Mouse (Mus musculus) adrenal gland (tissue): ENCODE results near the gene Serpina5.

ENCODE experiments used
- intact Hi-C: fragments of 180-260 bp; cut with DNase I; formaldehyde crosslinking; loops from one replicate; pipeline ENCODE4 v1.15.1; 2025

Gene Serpina5

DNA sequence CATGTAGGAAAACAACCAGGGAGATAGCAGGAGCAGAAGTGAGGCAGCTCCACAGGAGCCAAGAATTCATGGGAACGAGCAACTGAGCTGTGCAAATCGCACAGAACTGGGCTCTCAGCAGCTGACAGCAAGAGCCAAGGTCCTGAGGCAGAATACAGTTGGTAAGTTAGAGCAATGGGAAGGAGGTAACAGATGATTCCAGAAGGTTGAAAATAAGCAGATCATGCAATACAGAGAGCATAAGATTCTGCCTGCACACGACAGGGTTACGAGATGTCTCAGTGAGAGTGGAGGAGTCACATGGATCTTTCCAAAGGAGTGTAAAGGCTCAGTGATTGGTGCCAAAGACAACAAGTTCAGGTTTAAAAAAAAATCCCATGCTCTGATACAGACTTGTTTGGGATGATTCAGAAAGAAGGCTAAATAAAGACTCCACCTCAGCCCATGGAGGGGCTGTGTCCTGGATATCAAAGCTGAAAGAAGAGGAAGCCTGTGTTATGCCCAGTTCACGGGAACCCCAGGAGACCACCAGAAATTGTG lies 24.2 kb downstream of the Serpina5 start:
- intact Hi-C loops = no loop called here

DNA sequence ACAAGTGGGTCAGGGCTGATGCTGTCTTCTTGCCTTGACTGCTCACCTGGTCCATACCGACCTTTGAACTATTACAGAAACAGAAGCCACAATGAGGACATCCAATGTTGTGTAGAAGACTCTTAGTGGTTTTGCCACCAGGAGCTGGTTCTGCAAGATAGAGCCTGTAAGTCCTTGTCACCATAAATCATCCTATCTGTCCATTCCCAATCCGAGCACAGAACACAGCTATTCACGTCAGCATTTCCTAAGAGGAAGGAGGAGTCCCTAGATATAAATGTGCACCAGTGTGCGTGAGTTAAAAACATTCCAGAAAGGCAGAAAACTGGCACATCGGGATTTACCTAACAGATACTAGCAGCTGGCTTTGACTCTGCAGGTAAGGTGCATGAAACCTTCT lies 26.8 kb downstream of the Serpina5 start, which contains the start of gene Serpina3b:
Serpina3b (plus strand) TSS at position 301 of the 400 bp plus-strand sequence.
- intact Hi-C loops = no loop called here

DNA sequence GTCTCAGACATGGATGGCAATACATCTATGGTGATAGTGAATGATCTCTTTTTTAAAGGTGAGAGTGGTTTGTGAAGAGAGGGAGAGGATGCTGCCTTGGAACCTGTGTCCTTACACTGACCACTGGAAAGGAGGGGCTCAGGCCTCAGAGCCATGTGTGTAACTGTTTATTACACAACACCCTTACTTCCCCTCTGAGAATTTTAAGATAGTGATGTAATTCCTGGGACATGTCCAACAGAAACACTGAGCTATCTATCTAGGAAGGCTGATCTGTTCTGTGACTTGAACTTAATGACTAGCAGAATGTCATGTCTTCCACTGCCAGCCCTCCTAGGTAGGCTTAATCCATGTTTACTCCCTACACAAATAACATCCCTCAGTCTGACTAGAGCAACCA lies 30.1 kb downstream of the Serpina5 start:
- intact Hi-C loops = no loop called here

DNA sequence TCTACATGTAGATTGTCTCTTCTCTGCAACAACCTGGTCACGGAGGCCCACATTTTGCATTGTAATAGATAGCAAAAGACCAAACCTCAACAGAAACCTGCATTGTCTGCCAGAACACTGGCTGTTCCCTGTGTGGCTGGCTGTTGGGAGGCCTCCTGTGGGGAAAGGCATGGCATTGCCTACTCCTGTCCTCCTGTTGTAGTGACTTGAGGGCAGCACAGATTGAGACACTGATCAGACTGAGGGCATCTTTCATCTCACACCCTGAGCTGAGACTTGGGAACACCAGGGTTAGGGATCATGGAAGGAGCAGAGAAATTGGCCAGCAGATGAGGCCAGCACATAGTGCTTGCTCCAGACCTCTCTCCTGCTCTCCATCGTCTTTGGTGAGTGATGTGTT lies 37.3 kb downstream of the Serpina5 start:
- intact Hi-C loops = no loop called here

DNA sequence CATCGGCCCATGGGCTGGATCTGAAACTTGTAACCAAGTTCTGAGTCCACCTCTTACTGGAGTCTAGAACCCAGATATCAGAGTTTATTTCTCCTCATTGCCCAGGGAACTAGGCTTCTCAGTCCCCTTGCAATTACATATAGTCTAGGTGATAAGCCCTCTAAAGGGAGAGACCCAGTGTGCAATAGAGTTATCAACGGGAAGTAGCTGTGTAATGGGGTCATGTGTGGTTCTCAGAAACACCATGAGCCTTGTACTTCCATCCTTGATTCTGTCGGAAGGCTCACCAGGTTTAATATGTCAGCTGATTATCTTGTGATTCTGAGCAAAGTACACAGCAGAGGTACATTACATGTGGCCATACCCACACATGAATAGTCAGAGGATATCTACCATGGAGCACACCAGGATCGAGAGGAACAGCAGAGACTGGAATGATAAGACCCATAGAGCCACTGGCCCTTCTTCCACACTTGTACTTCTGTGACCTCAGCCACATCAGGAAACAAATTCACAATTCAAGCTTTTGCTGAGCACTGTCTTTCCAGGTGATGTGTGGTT lies 39.7 kb downstream of the Serpina5 start:
- intact Hi-C loops = no loop called here

DNA sequence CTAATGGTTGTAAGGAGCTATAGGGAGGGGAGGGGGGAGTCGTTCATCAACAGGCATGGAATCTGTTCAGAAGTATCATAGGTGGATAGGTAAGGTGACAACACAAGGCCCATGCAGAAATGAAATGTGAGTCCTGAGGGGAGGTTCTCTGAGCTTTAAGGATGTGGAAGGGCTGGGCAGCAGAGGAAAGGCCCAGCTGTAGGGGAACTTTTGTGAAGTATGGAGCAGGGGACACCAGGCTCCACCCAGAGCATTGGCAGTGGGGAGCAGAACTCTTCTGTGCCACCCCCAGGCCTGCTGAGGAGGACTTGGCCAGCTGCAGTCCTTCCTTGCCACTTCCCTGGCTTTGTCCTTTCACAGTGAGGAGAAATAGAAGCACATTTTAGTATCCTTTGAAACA lies 40.6 kb downstream of the Serpina5 start:
- intact Hi-C loops = no loop called here

DNA sequence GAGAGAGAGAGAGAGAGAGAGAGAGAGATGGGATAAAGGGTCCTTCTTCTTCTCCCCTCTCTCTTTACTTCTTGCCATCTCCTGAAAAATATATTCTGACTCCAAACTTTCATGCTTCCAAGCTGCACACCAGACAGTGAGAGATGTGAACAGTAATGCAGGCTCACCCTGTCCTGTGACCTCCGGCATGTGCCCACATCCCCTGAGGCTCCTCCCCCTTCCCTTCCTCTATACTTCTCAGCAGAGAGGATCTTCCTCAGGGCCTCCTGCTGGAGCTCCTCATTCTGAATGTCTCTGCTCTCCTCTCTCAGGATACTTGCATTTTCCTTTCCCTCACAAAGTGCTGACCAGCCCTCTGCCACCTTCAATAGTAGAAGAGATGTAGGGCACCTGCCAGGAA lies 41.5 kb downstream of the Serpina5 start:
- intact Hi-C loops = no loop called here

DNA sequence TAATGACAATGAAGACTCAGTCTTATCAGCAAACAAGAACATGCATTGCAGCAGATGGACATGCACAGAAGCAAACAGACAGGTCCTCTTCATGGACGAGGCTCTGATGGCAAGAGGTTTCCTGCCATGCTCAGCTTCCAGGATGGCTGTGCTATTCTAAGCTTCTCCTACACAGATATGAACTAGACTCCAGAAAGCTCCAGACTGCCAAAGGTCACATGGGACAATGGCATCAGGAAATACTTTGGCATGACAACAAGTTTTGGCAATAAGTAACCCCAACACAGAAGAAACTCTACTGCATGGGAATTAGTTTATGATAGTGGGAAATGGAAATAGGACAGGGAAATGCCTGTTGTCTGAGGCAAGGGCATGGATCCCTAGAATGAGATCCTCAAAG lies 42.4 kb downstream of the Serpina5 start:
- intact Hi-C loops = no loop called here

DNA sequence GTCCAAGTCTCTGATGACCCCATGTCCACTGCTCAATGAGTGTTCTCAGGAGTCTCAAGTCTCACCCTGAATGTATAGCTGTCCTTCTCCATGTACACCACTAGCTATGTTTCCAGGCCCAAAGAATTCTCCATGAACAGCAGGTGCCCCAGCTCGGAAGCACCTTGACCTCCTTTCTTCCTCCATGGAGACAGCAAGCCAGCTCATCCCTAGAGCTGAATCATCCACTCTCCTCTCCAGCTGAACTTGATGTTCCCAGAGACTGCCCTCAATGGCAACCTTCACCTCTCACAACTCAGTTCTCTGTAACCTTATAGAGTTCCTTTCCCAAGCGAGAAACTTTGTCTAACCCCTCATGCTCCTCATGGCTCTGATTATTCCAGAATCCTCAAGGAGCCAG lies 44.7 kb downstream of the Serpina5 start:
- intact Hi-C loops = no loop called here

DNA sequence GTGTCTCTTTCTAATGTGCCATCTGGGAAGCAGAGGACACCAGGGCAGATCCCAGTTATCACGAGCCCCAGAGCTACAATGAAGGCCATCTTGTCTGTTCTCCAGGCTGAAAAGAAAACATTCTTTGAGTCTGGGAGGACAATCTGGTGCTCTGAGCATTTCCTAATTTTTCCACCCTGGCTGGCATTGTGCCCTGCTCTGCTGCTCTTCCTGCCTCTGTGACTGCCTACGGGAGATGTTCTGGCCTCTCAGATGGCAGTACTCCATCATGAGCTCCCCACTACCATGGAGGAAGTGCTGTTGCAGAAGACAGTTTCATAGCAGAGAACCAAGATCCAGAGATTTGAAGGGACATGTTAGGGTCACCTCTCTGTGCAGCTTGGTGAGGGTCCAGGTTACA lies 51.1 kb downstream of the Serpina5 start:
- intact Hi-C loops = no loop called here

DNA sequence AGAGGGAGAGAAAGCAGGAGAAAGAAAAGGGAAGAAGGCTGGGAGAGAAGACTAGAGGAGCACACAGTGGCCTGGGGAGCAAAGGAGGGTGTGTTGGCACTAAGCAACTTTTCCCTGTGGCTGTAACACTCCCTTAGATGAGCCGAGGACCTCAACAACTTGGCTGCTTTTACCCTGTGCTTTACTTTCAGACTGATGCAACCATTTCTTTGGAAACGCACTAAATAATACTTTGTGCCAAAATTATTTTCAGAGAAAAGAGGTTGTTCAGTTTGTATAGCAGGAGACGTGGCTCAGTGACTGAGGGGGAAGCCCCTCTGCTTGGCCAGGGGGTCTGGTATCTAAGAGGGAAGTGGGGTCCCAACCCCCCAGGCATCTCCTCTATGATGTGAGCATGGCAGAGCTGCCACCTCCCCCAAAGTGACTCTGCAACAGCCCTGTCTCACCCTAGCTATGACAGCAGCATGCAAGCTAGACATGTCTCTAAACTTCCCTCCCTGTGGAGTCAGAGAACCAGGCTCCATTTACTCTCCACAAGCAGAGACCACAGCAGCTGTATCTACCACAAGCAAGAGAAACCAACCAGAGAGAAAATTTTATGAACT lies 52.2 kb downstream of the Serpina5 start:
- intact Hi-C loops = no loop called here

DNA sequence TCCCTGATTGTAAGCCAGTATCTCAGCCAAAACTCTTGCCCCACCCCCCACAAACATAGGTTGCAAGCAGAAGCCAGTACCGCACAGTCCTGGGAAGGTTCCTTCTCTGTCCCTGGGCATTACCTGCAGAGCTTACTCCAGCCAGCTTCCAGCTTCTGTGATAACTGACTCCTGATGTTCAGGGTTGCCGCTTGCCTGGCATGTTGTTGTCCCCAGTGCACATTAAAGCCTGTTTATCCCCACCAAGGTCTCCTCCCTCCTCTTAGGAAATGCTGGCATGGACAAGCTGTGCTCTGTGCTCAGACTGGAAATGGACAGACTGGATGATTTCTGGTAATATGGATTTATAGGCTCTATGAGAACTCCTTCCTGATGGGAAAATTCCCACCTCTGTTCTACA lies 52.7 kb downstream of the Serpina5 start, which contains the start of gene Serpina3c:
Serpina3c (minus strand) TSS at position 215 of the 400 bp plus-strand sequence.
- intact Hi-C loops = no loop called here
